Mouse (Mus musculus) myocyte (in vitro differentiated cells): ENCODE results near the gene Pgs1. TPM values are rescaled to one million over a fixed set of nuclear protein-coding genes. Genes with fewer than 3 reads are reported as not detected.

Experiments used
- H3K27me3 ChIP-seq: one replicate; pipeline ENCODE4 v1.6.1; 2011; ENCODE audit not compliant: control insufficient read depth, insufficient read depth, insufficient read length
- H3K36me3 ChIP-seq: one replicate; pipeline ENCODE4 v1.6.1; 2011; ENCODE audit not compliant: control insufficient read depth, insufficient read depth
- H3K4me2 ChIP-seq: one replicate; pipeline ENCODE4 v1.6.1; 2011; ENCODE audit warnings: low read depth, control low read depth
- H3K4me3 ChIP-seq: one replicate; pipeline ENCODE4 v1.5.1; 2011; ENCODE audit warnings: mild to moderate bottlenecking, control low read depth, moderate library complexity
- H3K79me2 ChIP-seq: one replicate; pipeline ENCODE4 v1.6.1; 2011; ENCODE audit not compliant: control insufficient read depth, insufficient read depth
- H3ac ChIP-seq: one replicate; pipeline ENCODE4 v1.6.1; 2011; ENCODE audit not compliant: control insufficient read depth, insufficient read length
- CEBPB ChIP-seq: IDR thresholded peaks from 2 replicates; pipeline ENCODE4 v1.6.1; 2011; ENCODE audit warnings: mild to moderate bottlenecking, moderate library complexity; ENCODE audit not compliant: poor library complexity, insufficient read depth, severe bottlenecking
- E2F4 ChIP-seq: IDR thresholded peaks from one replicate; pipeline ENCODE4 v1.6.1; 2011; ENCODE audit warnings: mild to moderate bottlenecking, control low read depth, moderate library complexity; ENCODE audit not compliant: insufficient read depth
- MAX ChIP-seq: IDR thresholded peaks from one replicate; pipeline ENCODE4 v1.6.1; 2011; ENCODE audit warnings: low read depth, mild to moderate bottlenecking, control low read depth
- MYOD1 ChIP-seq, 3 experiments: IDR thresholded peaks; one replicate each; pipeline ENCODE4 v1.6.1; 2011; ENCODE audit warnings: control low read depth in 2 of 3, low read depth in 2 of 3, mild to moderate bottlenecking in 2 of 3, moderate library complexity in 1 of 3; ENCODE audit not compliant: insufficient read length in 2 of 3, control insufficient read depth in 1 of 3
- MYOG ChIP-seq, 3 experiments: IDR thresholded peaks; one replicate each; pipeline ENCODE4 v1.6.1; 2011; ENCODE audit warnings: control low read depth in 2 of 3, low read depth in 2 of 3, mild to moderate bottlenecking in 2 of 3; ENCODE audit not compliant: insufficient read length in 2 of 3, control insufficient read depth in 1 of 3, insufficient read depth in 1 of 3
- POLR2A ChIP-seq: IDR thresholded peaks from one replicate; pipeline ENCODE4 v1.6.1; 2011; ENCODE audit warnings: low read depth, mild to moderate bottlenecking, control low read depth, moderate library complexity; ENCODE audit not compliant: insufficient read length
- POLR2AphosphoS2 ChIP-seq: IDR thresholded peaks from one replicate; pipeline ENCODE4 v1.6.1; 2011; ENCODE audit warnings: low read depth, control low read depth; ENCODE audit not compliant: insufficient read length
- REST ChIP-seq: IDR thresholded peaks from one replicate; pipeline ENCODE4 v1.6.1; 2011; ENCODE audit warnings: mild to moderate bottlenecking, control low read depth, moderate library complexity; ENCODE audit not compliant: insufficient read depth, insufficient read length
- SRF ChIP-seq: IDR thresholded peaks from one replicate; pipeline ENCODE4 v1.6.1; 2011; ENCODE audit warnings: low read depth; ENCODE audit not compliant: control insufficient read depth, insufficient read length
- TCF12 ChIP-seq: IDR thresholded peaks from one replicate; pipeline ENCODE4 v1.6.1; 2011; ENCODE audit warnings: mild to moderate bottlenecking, control low read depth; ENCODE audit not compliant: poor library complexity, insufficient read depth, severe bottlenecking
- TCF3 ChIP-seq: IDR thresholded peaks from one replicate; pipeline ENCODE4 v1.6.1; 2011; ENCODE audit warnings: low read depth, control low read depth; ENCODE audit not compliant: insufficient read length
- USF1 ChIP-seq: IDR thresholded peaks from one replicate; pipeline ENCODE4 v1.6.1; 2011; ENCODE audit warnings: low read depth, mild to moderate bottlenecking, control low read depth, moderate library complexity
- polyA plus RNA-seq: library from polyadenylated mRNA; unstranded; fragments of >200 nt; fragmentation: generic; extraction: Trizol; gene quantifications from one replicate; pipeline ENCODE4 v1.2.1, GENCODE M21; 2012; ENCODE audit warnings: missing spikeins

Gene Pgs1
- polyA plus RNA-seq, 1 experiment, result 61.6 TPM

GRCm38 (mm10) chr11:118068812-118069332, 82.8 kb downstream of the Pgs1 start:
- peaks cover 70% of the 10 kb centered on the region for H3K27me3 ChIP-seq
- no peaks in the 10 kb centered on the region for H3K36me3 ChIP-seq
- H3K79me2 ChIP-seq, result no peaks in the 10 kb centered on the region
- no peak for TF ChIP-seq REST
- TF ChIP-seq MYOD1 (IDR thresholded peaks at IDR 0.05; ENCODE audit: control insufficient read depth in 1 of 3, insufficient read length in 2 of 3, low read depth in 2 of 3), result no peak
- no peak for TF ChIP-seq TCF12
- TF ChIP-seq USF1, result no peak
- TF ChIP-seq E2F4, result no peak
- no peak for TF ChIP-seq POLR2A
- TF ChIP-seq MAX, result no peak
- TF ChIP-seq TCF3, result no peak
- no peak for TF ChIP-seq MYOG (IDR thresholded peaks at IDR 0.05; ENCODE audit: control insufficient read depth in 1 of 3, insufficient read depth in 1 of 3, insufficient read length in 2 of 3, low read depth in 2 of 3)
- no peak for TF ChIP-seq POLR2AphosphoS2
- TF ChIP-seq SRF, result no peak
- TF ChIP-seq CEBPB, result no peak
- H3K4me2 ChIP-seq, result no peak overlapping the region
- no peak overlapping the region for H3ac ChIP-seq
- H3K4me3 ChIP-seq, result no peak overlapping the region

DNA sequence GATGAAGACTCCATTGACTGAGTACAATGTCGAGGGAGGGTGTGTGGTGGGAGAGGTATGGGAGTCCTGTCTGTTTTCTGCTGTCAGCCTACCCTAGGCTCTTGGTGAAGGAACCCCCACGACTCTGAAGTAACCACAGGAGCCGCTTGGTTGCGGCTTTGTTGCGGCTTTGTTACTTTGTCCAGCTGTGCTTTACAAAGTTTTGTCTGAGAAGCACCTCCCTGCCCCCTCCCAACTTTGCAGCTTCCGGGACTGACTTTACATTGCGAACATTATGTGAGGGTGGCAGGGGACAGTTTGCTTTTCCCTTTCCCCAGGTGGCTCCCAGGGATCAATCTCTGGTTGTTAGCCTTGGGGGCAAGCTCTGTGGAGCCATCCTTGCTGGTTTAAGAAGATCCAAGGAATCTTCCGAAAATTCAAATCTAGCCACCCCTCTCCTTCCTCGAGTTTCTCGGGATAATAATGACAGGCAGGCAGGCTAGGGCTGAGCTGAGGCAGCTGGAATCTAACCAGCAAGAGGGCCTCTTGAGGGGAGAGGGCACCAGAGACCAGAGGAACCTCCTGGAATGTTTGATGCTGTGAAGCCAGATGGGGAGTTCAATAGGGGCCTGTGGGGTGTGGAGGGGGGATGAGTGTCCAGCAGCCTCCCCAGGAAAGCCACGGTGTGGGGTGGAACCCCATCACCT, 85.3 kb downstream of the Pgs1 start:
- Histone ChIP-seq H3ac (no peak overlapping the region), H3K4me2 (no peak overlapping the region), H3K27me3 (peaks cover 75% of the 10 kb centered on the region), H3K4me3 (no peak overlapping the region), H3K36me3 (no peaks in the 10 kb centered on the region), H3K79me2 (no peaks in the 10 kb centered on the region)
- TF ChIP-seq POLR2AphosphoS2 (no peak), MYOD1 (IDR thresholded peaks at IDR 0.05; ENCODE audit: control insufficient read depth in 1 of 3, insufficient read length in 2 of 3, low read depth in 2 of 3) (no peak), POLR2A (no peak), CEBPB (no peak), SRF (no peak), USF1 (no peak), TCF3 (no peak), TCF12 (no peak), E2F4 (no peak), MAX (no peak)

Other genes starting within 250 kb of the Pgs1 start
- gene Tmc8, start 204.2 kb upstream of the Pgs1 start, polyA plus RNA-seq, result 0.19 TPM
- gene Tmc6, start 204.1 kb upstream of the Pgs1 start, polyA plus RNA-seq, result 51.9 TPM
- not detected for gene 6030468B19Rik, start 188.6 kb upstream of the Pgs1 start, polyA plus RNA-seq
- gene Gm20708, start 176.6 kb upstream of the Pgs1 start, polyA plus RNA-seq, result 0.35 TPM
- gene Syngr2, start 176.6 kb upstream of the Pgs1 start, polyA plus RNA-seq, result 109 TPM
- 6.1 TPM for gene Afmid, start 160.4 kb upstream of the Pgs1 start, polyA plus RNA-seq
- gene Tk1, start 160.2 kb upstream of the Pgs1 start, polyA plus RNA-seq, result 52.8 TPM
- gene Birc5, start 137.0 kb upstream of the Pgs1 start, polyA plus RNA-seq, result 60.7 TPM
- not detected for gene Tmem235, start 125.5 kb upstream of the Pgs1 start, polyA plus RNA-seq
- gene Tha1, start 112.8 kb upstream of the Pgs1 start, polyA plus RNA-seq, result 2.5 TPM
- 27.3 TPM for gene Socs3, start 16.2 kb upstream of the Pgs1 start, polyA plus RNA-seq
- 0.16 TPM for gene Dnah17, start 144.3 kb downstream of the Pgs1 start, polyA plus RNA-seq